Mouse (Mus musculus) spleen, embryonic (tissue): ENCODE measurements at regions not wholly inside any gene's neighbourhood (a gene's known extent, or its start where the extent isn't known, plus 50 kb on each side); places are given as distances from the start of the nearest gene placed in this dataset.

ENCODE experiments used
- CTCF ChIA-PET: fragments of 350-600 bp; sonication (Branson Sonifier 250); formaldehyde crosslinking; loops from one replicate; lab custom pipeline; 2022; lab: Charles Lee

DNA sequence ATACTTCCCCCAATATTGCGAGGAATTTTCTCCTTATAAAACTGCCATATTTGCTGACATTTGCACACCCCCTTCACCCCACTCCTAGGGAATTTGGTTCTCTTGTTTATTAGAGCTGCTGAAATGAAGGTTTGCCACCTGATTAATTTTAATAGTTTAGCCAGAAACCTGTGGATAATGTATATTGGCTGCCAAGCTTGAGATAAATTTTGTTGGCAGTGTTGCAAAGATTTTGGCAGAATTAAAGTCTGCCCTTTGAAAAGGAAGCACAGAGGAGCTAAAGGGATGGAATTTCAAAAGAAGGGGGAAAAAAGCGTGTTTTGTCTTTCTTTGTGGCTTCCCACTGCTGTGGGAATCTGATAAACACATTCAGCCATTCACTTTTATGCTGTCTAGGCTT, 354.6 kb upstream of the Car10 start:
- CTCF ChIA-PET = interaction anchor here (0.7 kb wide), 1 partner anchor 186 kb away, joined by 3 read pairs; no protein-coding TSS in a partner anchor

DNA sequence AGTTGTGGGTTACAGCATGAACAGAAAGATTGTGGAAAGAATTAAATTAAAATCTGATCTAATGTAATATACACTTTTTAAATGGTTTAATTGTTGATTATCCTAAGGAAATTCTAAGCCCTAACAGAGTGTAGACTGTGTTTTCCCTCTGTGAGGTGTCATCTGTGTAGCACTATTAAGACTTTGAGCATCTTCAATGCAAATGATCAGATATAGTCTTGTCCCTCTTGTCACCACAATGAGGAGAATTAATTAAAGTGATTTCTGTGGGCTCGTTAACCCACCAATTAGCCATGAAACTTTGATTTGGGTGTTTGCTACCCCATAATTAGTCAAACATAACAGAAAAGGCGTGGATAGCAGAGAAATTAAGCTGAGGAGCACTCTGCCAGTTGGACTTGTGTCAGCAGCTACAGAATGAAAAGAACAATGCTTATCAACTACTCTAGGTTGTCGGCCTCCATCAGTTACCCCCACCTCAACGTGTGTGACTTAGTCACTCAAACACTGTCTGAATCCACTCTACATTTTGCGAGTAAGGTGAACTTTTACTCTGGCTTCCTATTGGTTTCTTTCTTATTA, 339.4 kb upstream of the Car10 start:
- CTCF ChIA-PET = no interaction called here

GRCm38 (mm10) chr11:92769936-92770335, 327.9 kb upstream of the Car10 start:
- CTCF ChIA-PET = no interaction called here

GRCm38 (mm10) chr11:92772916-92773569, 324.8 kb upstream of the Car10 start:
- CTCF ChIA-PET = no interaction called here

DNA sequence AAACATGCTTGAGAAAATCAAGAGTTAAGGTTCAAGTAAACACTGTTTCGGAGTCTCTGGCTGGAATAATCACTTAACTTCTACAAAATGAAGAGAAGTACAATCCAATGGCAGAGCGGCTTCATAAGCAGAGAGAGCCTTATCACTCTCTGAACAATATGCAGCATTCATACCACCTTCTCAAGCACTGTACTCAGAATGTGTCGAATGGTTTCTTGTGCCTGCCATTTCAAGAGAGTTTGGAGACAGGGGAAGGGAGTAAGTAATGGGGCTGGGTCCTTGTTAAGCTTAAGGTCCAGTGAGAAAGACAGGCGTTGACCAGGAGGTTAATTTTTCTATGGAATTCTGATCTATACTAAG, 324.3 kb upstream of the Car10 start:
- CTCF ChIA-PET = no interaction called here

- CTCF ChIA-PET = no interaction called here
These were observed 323.0 kb upstream of the Car10 start for GRCm38 (mm10) chr11:92774780-92775179.

GRCm38 (mm10) chr11:92799267-92799666, 298.6 kb upstream of the Car10 start:
- CTCF ChIA-PET = no interaction called here
